Mouse (Mus musculus) E14TG2a.4 (cell line): Measurements from ENCODE around the gene Tnrc6b.
A peak's percentile ranks its signal among the peaks of the same experiment; 100 is the strongest.

Experiments used
- H3K27me3 ChIP-seq: 2 replicates; pipeline ENCODE4 v1.6.1; 2014; ENCODE audit warnings: low read length, control low read depth; ENCODE audit not compliant: insufficient read depth
- H3K36me3 ChIP-seq: 2 replicates; pipeline ENCODE4 v1.6.1; 2014; ENCODE audit warnings: low read length, control low read depth; ENCODE audit not compliant: insufficient read depth
- H3K4me1 ChIP-seq: replicated peaks from 2 replicates; pipeline ENCODE4 v1.6.1; 2014; ENCODE audit warnings: low read depth, low read length, control low read depth
- H3K4me3 ChIP-seq: replicated peaks from 2 replicates; pipeline ENCODE4 v1.5.1; 2014; ENCODE audit warnings: mild to moderate bottlenecking, low read length
- H3K9me3 ChIP-seq: 2 replicates; pipeline ENCODE4 v1.6.1; 2014; ENCODE audit warnings: low read length, control low read depth
- CTCF ChIP-seq: conservative IDR thresholded peaks from 2 replicates; pipeline ENCODE4 v1.5.1; 2014; ENCODE audit warnings: low read length
- NANOG ChIP-seq: IDR thresholded peaks from 2 replicates; pipeline ENCODE4 v1.6.1; 2014; ENCODE audit warnings: borderline replicate concordance, low read length, mixed read lengths
- POU5F1 ChIP-seq: IDR thresholded peaks from 2 replicates; pipeline ENCODE4 v1.6.1; 2014; ENCODE audit warnings: low read length, borderline replicate concordance

The Tnrc6b gene

GRCm38 (mm10) chr15:80706596-80706995 lies 4.5 kb upstream of the Tnrc6b start:
- peak overlapping the region; percentile 49 for H3K4me3 ChIP-seq
- H3K4me1 ChIP-seq, result peaks cover 23% of the 10 kb centered on the region
- TF ChIP-seq CTCF (no peak), NANOG (no peak)
- no peaks in the 10 kb centered on the region for H3K27me3 ChIP-seq
- no peaks in the 10 kb centered on the region for H3K36me3 ChIP-seq
- H3K9me3 ChIP-seq, result no peaks in the 10 kb centered on the region

- Histone ChIP-seq H3K36me3 (no peaks in the 10 kb centered on the region), H3K4me3 (no peak overlapping the region), H3K27me3 (no peaks in the 10 kb centered on the region), H3K4me1 (peaks cover 25% of the 10 kb centered on the region), H3K9me3 (no peaks in the 10 kb centered on the region)
- no peak for TF ChIP-seq CTCF
- TF ChIP-seq NANOG, result no peak
- TF ChIP-seq POU5F1, result no peak
These were observed 4.0 kb upstream of the Tnrc6b start for GRCm38 (mm10) chr15:80707088-80707487.

GRCm38 (mm10) chr15:80709593-80709992 lies 1.5 kb upstream of the Tnrc6b start:
- Histone ChIP-seq H3K27me3 (no peaks in the 10 kb centered on the region), H3K9me3 (no peaks in the 10 kb centered on the region), H3K36me3 (peaks cover 4% of the 10 kb centered on the region; the same call in 1 of the 2 replicates), H3K4me1 (peaks cover 32% of the 10 kb centered on the region), H3K4me3 (no peak overlapping the region)
- TF ChIP-seq POU5F1, result no peak
- no peak for TF ChIP-seq CTCF
- TF ChIP-seq NANOG, result no peak

GRCm38 (mm10) chr15:80710257-80710607 lies 881 bp upstream of the Tnrc6b start:
- H3K4me1 ChIP-seq, result peaks cover 32% of the 10 kb centered on the region
- H3K27me3 ChIP-seq, result no peaks in the 10 kb centered on the region
- peaks cover 4% of the 10 kb centered on the region; the same call in 1 of the 2 replicates for H3K36me3 ChIP-seq
- H3K4me3 ChIP-seq, result peak overlapping the region; percentile 100
- H3K9me3 ChIP-seq, result no peaks in the 10 kb centered on the region
- TF ChIP-seq CTCF (no peak), POU5F1 (no peak), NANOG (no peak)

GRCm38 (mm10) chr15:80711401-80712151 lies 463 bp downstream of the Tnrc6b start:
- no peaks in the 10 kb centered on the region for H3K9me3 ChIP-seq
- H3K36me3 ChIP-seq, result peaks cover 4% of the 10 kb centered on the region; the same call in 1 of the 2 replicates
- H3K4me3 ChIP-seq, result peak overlapping the region; percentile 100
- peaks cover 27% of the 10 kb centered on the region for H3K4me1 ChIP-seq
- no peaks in the 10 kb centered on the region for H3K27me3 ChIP-seq
- TF ChIP-seq POU5F1 (no peak), CTCF (no peak), NANOG (no peak)

GRCm38 (mm10) chr15:80714299-80714698 lies 3.2 kb downstream of the Tnrc6b start:
- peaks cover 20% of the 10 kb centered on the region for H3K4me1 ChIP-seq
- no peak for TF ChIP-seq CTCF
- no peak for TF ChIP-seq POU5F1
- TF ChIP-seq NANOG, result no peak
- no peak overlapping the region for H3K4me3 ChIP-seq
- no peaks in the 10 kb centered on the region for H3K9me3 ChIP-seq
- H3K36me3 ChIP-seq, result peaks cover 4% of the 10 kb centered on the region; the same call in 1 of the 2 replicates
- no peaks in the 10 kb centered on the region for H3K27me3 ChIP-seq

- Histone ChIP-seq H3K4me1 (peaks cover 9% of the 10 kb centered on the region), H3K9me3 (no peaks in the 10 kb centered on the region), H3K4me3 (no peak overlapping the region), H3K27me3 (no peaks in the 10 kb centered on the region), H3K36me3 (peaks cover 4% of the 10 kb centered on the region; the same call in 1 of the 2 replicates)
- TF ChIP-seq NANOG (no peak), POU5F1 (no peak), CTCF (no peak)
These were observed 5.6 kb downstream of the Tnrc6b start for GRCm38 (mm10) chr15:80716631-80717135.

- H3K4me3 ChIP-seq, result no peak overlapping the region
- TF ChIP-seq NANOG (no peak), POU5F1 (no peak), CTCF (no peak)
- H3K9me3 ChIP-seq, result no peaks in the 10 kb centered on the region
- H3K27me3 ChIP-seq, result no peaks in the 10 kb centered on the region
- H3K36me3 ChIP-seq, result peaks cover 4% of the 10 kb centered on the region; the same call in 1 of the 2 replicates
- peaks cover 4% of the 10 kb centered on the region for H3K4me1 ChIP-seq
These were observed 6.3 kb downstream of the Tnrc6b start for GRCm38 (mm10) chr15:80717431-80717830.

GRCm38 (mm10) chr15:80720249-80720648 lies 9.1 kb downstream of the Tnrc6b start:
- Histone ChIP-seq H3K4me3 (no peak overlapping the region), H3K9me3 (no peaks in the 10 kb centered on the region), H3K36me3 (no peaks in the 10 kb centered on the region), H3K4me1 (peaks cover 7% of the 10 kb centered on the region), H3K27me3 (no peaks in the 10 kb centered on the region)
- TF ChIP-seq POU5F1 (no peak), CTCF (no peak), NANOG (no peak)
